Mouse (Mus musculus) thymus, adult 2 months (tissue): ENCODE measurements at regions not wholly inside any gene's neighbourhood (a gene's known extent, or its start where the extent isn't known, plus 50 kb on each side); places are given as distances from the start of the nearest gene placed in this dataset.

Experiments
- CTCF ChIP-seq: fragments of 200-500 bp; IDR thresholded peaks from 2 replicates; pipeline ENCODE4 v1.5.1; 2012; ENCODE audit warnings: mild to moderate bottlenecking, control low read depth, low read length, moderate library complexity, borderline replicate concordance; ENCODE audit not compliant: control insufficient read depth, poor library complexity, insufficient read depth; ENCODE audit errors: extremely low read depth
- POLR2A ChIP-seq: fragments of 200-500 bp; IDR thresholded peaks from 2 replicates; pipeline ENCODE4 v1.6.1; 2012; ENCODE audit warnings: mild to moderate bottlenecking, low read length, control low read depth, moderate library complexity; ENCODE audit not compliant: control insufficient read depth, poor library complexity, insufficient read depth; ENCODE audit errors: extremely low read depth

DNA sequence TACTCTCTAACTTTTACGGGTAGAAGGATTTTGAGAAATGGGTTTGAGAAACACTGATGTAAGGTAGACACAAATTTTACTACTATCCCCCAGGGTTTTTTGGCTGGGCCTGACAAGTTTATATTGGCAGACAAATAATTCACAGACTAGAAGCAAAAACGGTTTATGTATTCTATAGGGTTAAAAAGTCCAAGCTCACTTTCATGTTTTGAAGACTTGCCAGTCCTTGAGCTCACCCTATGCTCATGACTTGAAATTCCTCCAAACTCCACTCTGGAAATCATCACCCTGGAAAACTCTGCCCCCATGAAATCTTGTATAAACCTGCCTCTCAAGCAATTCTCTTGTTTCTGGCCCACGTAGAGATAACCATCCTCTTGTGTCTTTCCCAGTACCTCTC, 106.7 kb upstream of the Slc39a10 start:
- TF ChIP-seq CTCF (no peak), POLR2A (no peak)
